Mouse (Mus musculus) kidney, embryonic 16.5 days (tissue): Measurements from ENCODE around the gene Txndc11. TPM values are rescaled to one million over a fixed set of nuclear protein-coding genes. Genes with fewer than 3 reads are reported as not detected.

Experiments
- ATAC-seq: fragments of 200-750 bp; cut with Nextera tagmentation; 2 replicates; pipeline ENCODE4 v1.8.0; 2017; ENCODE audit warnings: moderate TSS enrichment; ENCODE audit not compliant: low FRiP score, low TSS enrichment
- H3K27ac ChIP-seq: fragments of 300-500 bp; sonication (generic); 2 replicates; pipeline ENCODE4 v1.5.1; 2014; ENCODE audit warnings: low read length
- H3K27me3 ChIP-seq: fragments of 300-500 bp; sonication (generic); 2 replicates; pipeline ENCODE4 v1.6.1; 2014; ENCODE audit warnings: low read length, control low read depth, mixed read lengths; ENCODE audit not compliant: insufficient read depth
- H3K36me3 ChIP-seq: fragments of 300-500 bp; sonication (generic); 2 replicates; pipeline ENCODE4 v1.6.1; 2014; ENCODE audit warnings: low read length, control low read depth, mixed read lengths; ENCODE audit not compliant: insufficient read depth
- H3K4me1 ChIP-seq: fragments of 300-500 bp; sonication (generic); 2 replicates; pipeline ENCODE4 v1.6.1; 2014; ENCODE audit warnings: low read length, control low read depth, mixed read lengths; ENCODE audit not compliant: insufficient read depth
- H3K4me2 ChIP-seq: fragments of 300-500 bp; sonication (generic); replicated peaks from 2 replicates; pipeline ENCODE4 v1.6.1; 2014; ENCODE audit warnings: low read depth, low read length
- H3K4me3 ChIP-seq: fragments of 300-500 bp; sonication (generic); 2 replicates; pipeline ENCODE4 v1.5.1; 2014; ENCODE audit warnings: mild to moderate bottlenecking, low read length
- H3K9ac ChIP-seq: fragments of 300-500 bp; sonication (generic); replicated peaks from 2 replicates; pipeline ENCODE4 v1.6.1; 2014; ENCODE audit warnings: low read length
- H3K9me3 ChIP-seq: fragments of 300-500 bp; sonication (generic); 2 replicates; pipeline ENCODE4 v1.6.1; 2016; ENCODE audit warnings: low read length, control low read depth
- WGBS: fragments of 180-500 bp; shearing (Covaris S2); extraction: QIAGEN DNeasy Blood & Tissue Kit; methylation state at CpG from one replicate; pipeline ENCODE4 v1.1.7; 2014; 5-methylcytosine and 5-hydroxymethylcytosine counted together
- polyA plus RNA-seq: library from polyadenylated mRNA; unstranded; fragments of >200 nt; fragmentation: Nextera tagmentation; extraction: Ambion mirVana; gene quantifications from 2 replicates; pipeline ENCODE4 v1.2.1, GENCODE M21; 2015

The Txndc11 gene
- 33.4 and 34.8 TPM in 2 replicates for polyA plus RNA-seq

DNA sequence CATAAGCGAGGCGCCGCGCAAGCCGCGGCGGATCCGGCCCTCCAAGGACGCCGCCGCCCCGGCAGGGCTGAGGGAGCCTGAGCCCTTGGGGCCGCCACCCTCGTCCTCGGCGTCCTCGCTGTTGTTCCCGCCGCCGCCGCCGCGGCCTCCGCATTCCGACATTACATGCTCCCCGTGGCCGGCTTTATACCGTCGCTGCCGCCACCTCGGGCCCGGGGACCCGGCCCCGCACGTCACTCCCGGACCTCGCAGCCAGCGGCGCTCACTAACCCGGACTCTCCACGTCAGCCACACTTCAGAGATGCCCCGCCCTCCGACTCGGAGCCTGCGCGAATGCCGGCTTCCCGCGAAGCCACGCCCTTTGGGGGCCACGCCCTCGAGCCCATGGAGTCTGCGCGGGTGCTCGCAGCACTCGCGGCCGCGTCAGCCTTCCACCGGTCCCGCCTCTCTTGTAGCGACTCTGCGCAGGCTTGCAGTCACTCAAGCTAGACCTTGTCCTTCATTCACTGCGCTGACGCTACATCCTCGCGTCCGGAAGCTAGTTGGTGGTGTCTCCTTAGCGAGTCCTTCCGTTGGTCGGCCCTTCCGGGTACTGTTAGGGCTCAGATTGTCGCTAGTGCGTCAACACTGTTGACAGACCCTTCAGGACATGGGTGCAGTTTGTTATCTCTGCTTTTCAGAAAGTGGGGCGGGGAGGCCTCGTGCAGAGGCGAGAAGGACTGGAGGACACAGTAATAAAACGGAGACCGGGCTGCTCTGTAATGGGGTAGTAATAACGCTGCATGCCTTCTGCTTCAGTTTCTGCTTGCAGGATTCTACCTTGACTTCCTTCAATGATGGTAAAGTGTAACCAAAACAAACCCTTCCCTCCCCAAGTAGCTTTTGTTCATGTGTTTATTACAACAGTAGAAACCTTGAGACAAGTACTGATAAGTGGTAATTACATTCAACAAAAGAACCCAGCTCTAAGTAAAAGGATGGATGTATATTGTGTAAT, at the start of gene Txndc11:
Gene Txndc11 (minus strand): TSS at position 303 of the 997 bp plus-strand sequence.
- no peaks in the 10 kb centered on the region for H3K27me3 ChIP-seq
- peak within 1 kb of the TSS; percentile 90 for H3K27ac ChIP-seq
- no peaks in the 10 kb centered on the region for H3K9me3 ChIP-seq
- under 1% methylated on average over 74 of the region's 80 CpGs for WGBS
- H3K4me1 ChIP-seq = peaks cover 16% of the 10 kb centered on the region
- peaks cover 17% of the 10 kb centered on the region for H3K36me3 ChIP-seq
- peak within 1 kb of the TSS; percentile 98 for H3K9ac ChIP-seq
- peak within 1 kb of the TSS; percentile 93 for H3K4me3 ChIP-seq
- ATAC-seq = peak; percentile 100
- peak within 1 kb of the TSS; percentile 82 for H3K4me2 ChIP-seq

DNA sequence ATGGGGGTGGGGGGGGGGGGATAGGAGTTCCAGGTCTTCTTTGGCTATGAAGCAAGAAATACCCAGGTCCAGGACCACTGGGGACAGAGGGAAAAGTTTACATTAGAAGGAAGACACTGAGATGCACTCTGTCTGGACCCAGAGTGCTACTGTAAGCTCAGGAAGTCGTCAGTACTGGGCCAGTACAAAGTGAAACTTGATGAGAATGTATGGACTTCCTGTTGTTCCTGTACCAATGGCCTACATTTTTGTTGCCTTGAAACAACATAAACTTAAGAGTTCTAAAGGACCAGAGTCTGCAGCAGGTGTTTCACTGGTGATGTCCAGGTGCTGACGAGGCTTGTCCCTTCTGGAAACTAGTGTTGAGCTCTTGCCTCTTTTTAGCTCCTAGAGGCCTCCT, 43.0 kb upstream of the Txndc11 start:
- H3K4me1 ChIP-seq = peaks cover 12% of the 10 kb centered on the region
- no peak overlapping the region for H3K4me2 ChIP-seq
- no peak overlapping the region for H3K27ac ChIP-seq
- H3K9ac ChIP-seq = no peak overlapping the region
- 72% methylated on average over 2 of the region's 2 CpGs for WGBS
- no peaks in the 10 kb centered on the region for H3K36me3 ChIP-seq
- H3K27me3 ChIP-seq = no peaks in the 10 kb centered on the region
- no peak for ATAC-seq
- H3K4me3 ChIP-seq = no peak overlapping the region
- peaks cover 5% of the 10 kb centered on the region; the same call in 1 of the 2 replicates for H3K9me3 ChIP-seq

DNA sequence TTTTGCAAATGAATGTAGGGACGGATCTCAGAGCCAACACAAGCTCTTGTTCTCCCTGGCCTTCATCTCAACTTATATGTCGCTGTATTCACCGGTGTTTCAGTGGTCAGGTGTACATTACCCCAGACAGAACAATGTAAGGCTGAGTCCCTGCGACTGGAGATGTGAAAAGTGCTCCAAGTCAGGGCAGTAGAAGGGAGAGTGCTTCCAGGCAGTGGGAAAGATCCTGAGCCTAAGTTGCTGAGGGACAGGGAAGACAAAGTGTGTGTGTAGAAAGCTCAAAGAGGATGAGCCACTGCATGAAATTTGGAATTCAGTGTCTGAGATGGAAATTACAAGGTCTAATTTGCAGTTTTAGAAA, 42.4 kb upstream of the Txndc11 start:
- no peak overlapping the region for H3K27ac ChIP-seq
- no peak for ATAC-seq

GRCm38 (mm10) chr16:11176208-11176883, 41.9 kb upstream of the Txndc11 start, which contains the start of gene Zc3h7a:
Zc3h7a (minus strand) TSS chr16:11176393.
- H3K4me3 ChIP-seq = peak within 1 kb of the TSS; percentile 93
- H3K36me3 ChIP-seq = no peaks in the 10 kb centered on the region
- peak; percentile 97 for ATAC-seq
- peaks cover 5% of the 10 kb centered on the region; the same call in 1 of the 2 replicates for H3K9me3 ChIP-seq
- peak within 1 kb of the TSS; percentile 81 for H3K4me2 ChIP-seq
- H3K9ac ChIP-seq = peak within 1 kb of the TSS; percentile 93
- no peaks in the 10 kb centered on the region for H3K27me3 ChIP-seq
- WGBS = under 1% methylated on average over 55 of the region's 57 CpGs
- peaks cover 16% of the 10 kb centered on the region for H3K4me1 ChIP-seq
- H3K27ac ChIP-seq = peak within 1 kb of the TSS; percentile 90

More for the DNA sequence above, 42.4 kb upstream of the Txndc11 start:
- H3K4me1 ChIP-seq = peaks cover 13% of the 10 kb centered on the region
- peak overlapping the region; percentile 93 for H3K9ac ChIP-seq
- WGBS = 3% methylated on average over 4 of the region's 4 CpGs
- H3K27me3 ChIP-seq = no peaks in the 10 kb centered on the region
- peak overlapping the region; percentile 81 for H3K4me2 ChIP-seq
- no peaks in the 10 kb centered on the region for H3K36me3 ChIP-seq
- peak overlapping the region; percentile 93 for H3K4me3 ChIP-seq
- H3K9me3 ChIP-seq = peaks cover 5% of the 10 kb centered on the region; the same call in 1 of the 2 replicates

- no peaks in the 10 kb centered on the region for H3K36me3 ChIP-seq
- H3K9me3 ChIP-seq = peaks cover 5% of the 10 kb centered on the region; the same call in 1 of the 2 replicates
- peak overlapping the region; percentile 90 for H3K27ac ChIP-seq
- peak; percentile 66 for ATAC-seq
- H3K4me3 ChIP-seq = peak overlapping the region; percentile 93
- peak overlapping the region; percentile 93 for H3K9ac ChIP-seq
- no peaks in the 10 kb centered on the region for H3K27me3 ChIP-seq
- under 1% methylated on average over 65 of the region's 72 CpGs for WGBS
- peaks cover 16% of the 10 kb centered on the region for H3K4me1 ChIP-seq
- peak overlapping the region; percentile 81 for H3K4me2 ChIP-seq
Measured at GRCm38 (mm10) chr16:11175489-11176207, 41.2 kb upstream of the Txndc11 start.

DNA sequence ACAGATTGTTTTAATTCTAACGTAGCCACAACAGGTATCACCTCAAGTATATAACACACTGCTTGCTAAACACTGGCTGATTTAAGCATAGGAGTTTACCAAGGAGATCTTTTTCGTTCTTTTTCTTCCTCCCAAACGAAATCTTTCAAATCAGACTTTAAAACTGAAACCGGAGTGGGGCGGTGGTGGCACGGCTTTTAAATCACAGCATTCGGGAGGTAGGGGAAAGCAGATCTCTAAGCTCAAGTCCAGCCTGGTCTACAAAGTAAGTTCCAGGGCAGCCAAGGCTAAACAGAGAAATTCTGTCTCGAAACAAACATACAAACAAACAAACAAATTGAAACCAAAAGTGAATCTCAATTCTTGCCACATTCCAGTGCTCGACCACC, 40.6 kb upstream of the Txndc11 start:
- Histone ChIP-seq H3K9ac (peak overlapping the region; percentile 93), H3K36me3 (no peaks in the 10 kb centered on the region), H3K9me3 (peaks cover 5% of the 10 kb centered on the region; the same call in 1 of the 2 replicates), H3K27me3 (no peaks in the 10 kb centered on the region), H3K27ac (peak overlapping the region; percentile 90), H3K4me1 (peaks cover 16% of the 10 kb centered on the region), H3K4me2 (peak overlapping the region; percentile 81), H3K4me3 (peak overlapping the region; percentile 93)
- WGBS = 2% methylated on average over 9 of the region's 9 CpGs
- no peak for ATAC-seq

- H3K4me2 ChIP-seq = peak overlapping the region; percentile 81
- H3K27me3 ChIP-seq = no peaks in the 10 kb centered on the region
- H3K36me3 ChIP-seq = no peaks in the 10 kb centered on the region
- ATAC-seq = no peak
- 1% methylated on average over 10 of the region's 10 CpGs for WGBS
- H3K9ac ChIP-seq = peak overlapping the region; percentile 93
- peak overlapping the region; percentile 93 for H3K4me3 ChIP-seq
- peaks cover 16% of the 10 kb centered on the region for H3K4me1 ChIP-seq
- peak overlapping the region; percentile 90; the same call in 1 of the 2 replicates for H3K27ac ChIP-seq
- H3K9me3 ChIP-seq = peaks cover 5% of the 10 kb centered on the region; the same call in 1 of the 2 replicates
Measured at GRCm38 (mm10) chr16:11174671-11175081, 40.2 kb upstream of the Txndc11 start.

GRCm38 (mm10) chr16:11171679-11172078, 37.2 kb upstream of the Txndc11 start:
- ATAC-seq = no peak
- no peaks in the 10 kb centered on the region for H3K9me3 ChIP-seq
- no peak overlapping the region for H3K4me3 ChIP-seq
- no peak overlapping the region for H3K27ac ChIP-seq
- no peaks in the 10 kb centered on the region for H3K27me3 ChIP-seq
- H3K9ac ChIP-seq = no peak overlapping the region
- no peaks in the 10 kb centered on the region for H3K36me3 ChIP-seq
- 91% methylated on average over 6 of the region's 6 CpGs for WGBS
- H3K4me2 ChIP-seq = no peak overlapping the region
- peaks cover 11% of the 10 kb centered on the region for H3K4me1 ChIP-seq

DNA sequence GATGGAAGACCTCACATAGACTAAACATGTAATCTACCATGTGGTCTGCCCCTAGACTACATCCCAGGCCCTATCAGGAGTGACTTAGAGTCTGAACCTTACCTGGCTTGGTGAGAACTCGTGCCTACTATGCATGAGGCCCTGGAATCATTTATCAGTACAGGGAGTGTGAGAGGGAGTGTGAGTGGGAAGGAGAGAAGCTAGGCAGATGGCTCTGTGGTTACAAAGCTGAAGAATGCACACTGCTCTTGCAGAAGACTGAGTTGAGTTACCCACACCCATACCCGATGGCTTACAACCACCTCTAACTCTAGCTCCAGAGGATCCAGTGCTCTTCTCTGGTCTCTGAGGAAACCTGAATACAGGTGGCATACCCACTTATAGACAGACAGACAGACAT, 32.0 kb upstream of the Txndc11 start:
- Histone ChIP-seq H3K4me1 (no peaks in the 10 kb centered on the region), H3K27me3 (no peaks in the 10 kb centered on the region), H3K9ac (no peak overlapping the region), H3K4me3 (no peak overlapping the region), H3K36me3 (peaks cover 6% of the 10 kb centered on the region), H3K4me2 (no peak overlapping the region), H3K27ac (no peak overlapping the region), H3K9me3 (no peaks in the 10 kb centered on the region)
- WGBS = 84% methylated on average over 2 of the region's 2 CpGs
- no peak for ATAC-seq
